Mouse (Mus musculus) ES-E14 (cell line): ENCODE results near the gene Zmym5.

ENCODE experiments used
- CHD2 ChIP-seq: IDR thresholded peaks from 2 replicates; pipeline ENCODE4 v1.6.1; 2014; ENCODE audit warnings: mild to moderate bottlenecking, low read depth, low read length, inconsistent platforms
- MAFK ChIP-seq: IDR thresholded peaks from 2 replicates; pipeline ENCODE4 v1.6.1; 2014; ENCODE audit warnings: mild to moderate bottlenecking, low read depth, low read length, inconsistent platforms; ENCODE audit not compliant: insufficient read depth
- ZC3H11A ChIP-seq: IDR thresholded peaks from 2 replicates; pipeline ENCODE4 v1.6.1; 2012; ENCODE audit warnings: low read depth, mild to moderate bottlenecking, inconsistent platforms, low read length, borderline replicate concordance

DNA sequence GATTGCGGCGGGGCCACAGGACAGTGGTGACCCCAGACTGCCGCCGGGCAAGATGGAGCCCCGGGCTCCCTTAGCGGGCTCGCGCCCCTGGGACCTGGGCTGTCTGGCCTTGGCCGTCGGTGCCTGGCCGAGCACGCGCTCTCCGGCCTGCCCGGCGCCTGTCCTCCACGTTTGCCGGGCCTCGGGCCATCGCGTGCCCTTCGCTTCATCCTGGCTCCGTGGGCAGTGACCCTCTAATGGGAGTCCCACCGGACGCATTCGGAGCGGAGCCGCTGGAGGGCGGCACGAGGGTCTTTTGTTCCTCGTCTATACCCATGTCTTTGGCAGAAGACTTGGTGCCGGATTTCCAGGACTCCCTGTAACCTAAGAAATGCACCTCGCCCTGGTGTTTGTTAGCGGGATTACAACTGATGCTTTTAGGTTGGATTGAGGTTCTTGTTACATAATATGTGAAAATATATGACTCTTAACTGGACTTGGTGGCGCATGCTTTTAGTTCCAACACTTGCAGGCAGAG lies 1.1 kb upstream of the Zmym5 start:
- TF ChIP-seq ZC3H11A: no peak
- no peak for TF ChIP-seq MAFK
- TF ChIP-seq CHD2: no peak
